In genomic region chr10:19991866-19992252, GRCm38 (mm10) we compare ENCODE assay signal across 1 mouse cellular context.
TF ChIP-seq lines count a peak whose summit lies in the region.

No protein-coding gene starts in this region.

TF ChIP-seq in CH12.LX, 34 proteins besides CTCF, POLR2A, EP300 and RAD21 (continued from another document):
- TF ChIP-seq ELF1 (IDR thresholded peaks at IDR 0.05; ENCODE audit: low read depth, low read length) (no peak), PAX5 (IDR thresholded peaks at IDR 0.05; ENCODE audit: low read length) (no peak), MAFK (IDR thresholded peaks at IDR 0.05; ENCODE audit: insufficient replicate concordance, low read length) (peak; percentile 55; the same call in 1 of the 2 replicates), USF1 (IDR thresholded peaks at IDR 0.05; ENCODE audit: low read depth, low read length) (peak; percentile 77), ETS1 (conservative IDR thresholded peaks at IDR 0.05; ENCODE audit: low read depth, low read length) (peak; percentile 95)
TF ChIP-seq in CH12.LX: peak in this region for 20.
